Mouse (Mus musculus) forebrain, postnatal 0 days (tissue): ENCODE data around the gene Npcd. TPM values are rescaled to one million over a fixed set of nuclear protein-coding genes. Genes with fewer than 3 reads are reported as not detected.
A peak's percentile ranks its signal among the peaks of the same experiment; 100 is the strongest.

Experiments used
- ATAC-seq: fragments of 200-750 bp; cut with Nextera tagmentation; 2 replicates; pipeline ENCODE4 v1.8.0; 2017; ENCODE audit warnings: mild to moderate bottlenecking, moderate library complexity
- DNase-seq: peaks from one replicate; pipeline ENCODE4 v3.0.0-alpha.2; 2015
- H3K27ac ChIP-seq: fragments of 300-500 bp; sonication (generic); 2 replicates; pipeline ENCODE4 v1.5.1; 2014; ENCODE audit warnings: low read depth, mild to moderate bottlenecking, antibody characterized with exemption, low read length, moderate library complexity, mixed read lengths
- H3K27me3 ChIP-seq: fragments of 300-500 bp; sonication (generic); 2 replicates; pipeline ENCODE4 v1.6.1; 2014; ENCODE audit warnings: mild to moderate bottlenecking, low read length, mixed read lengths; ENCODE audit not compliant: insufficient read depth
- H3K36me3 ChIP-seq: fragments of 300-500 bp; sonication (generic); 2 replicates; pipeline ENCODE4 v1.6.1; 2014; ENCODE audit warnings: mild to moderate bottlenecking, moderate library complexity; ENCODE audit not compliant: insufficient read depth
- H3K4me1 ChIP-seq: fragments of 300-500 bp; sonication (generic); 2 replicates; pipeline ENCODE4 v1.6.1; 2014; ENCODE audit warnings: antibody characterized with exemption; ENCODE audit not compliant: insufficient read depth
- H3K4me2 ChIP-seq: fragments of 300-500 bp; sonication (generic); 2 replicates; pipeline ENCODE4 v1.6.1; 2014; ENCODE audit warnings: low read depth, mild to moderate bottlenecking, moderate library complexity
- H3K4me3 ChIP-seq: fragments of 300-500 bp; sonication (generic); 2 replicates; pipeline ENCODE4 v1.5.1; 2014; ENCODE audit warnings: low read depth, low read length, mixed read lengths
- H3K9ac ChIP-seq: fragments of 300-500 bp; sonication (generic); 2 replicates; pipeline ENCODE4 v1.6.1; 2014; ENCODE audit warnings: mild to moderate bottlenecking
- H3K9me3 ChIP-seq: fragments of 300-500 bp; sonication (generic); 2 replicates; pipeline ENCODE4 v1.6.1; 2016; ENCODE audit warnings: low read length
- CTCF ChIP-seq: sonication (generic); IDR thresholded peaks from 2 replicates; pipeline ENCODE4 v1.5.1; 2016; ENCODE audit warnings: antibody characterized with exemption, control low read depth, low read depth
- WGBS: fragments of 180-500 bp; shearing (Covaris S2); extraction: QIAGEN DNeasy Blood & Tissue Kit; methylation state at CpG from one replicate; pipeline ENCODE4 v1.1.7; 2014; 5-methylcytosine and 5-hydroxymethylcytosine counted together
- polyA plus RNA-seq: library from polyadenylated mRNA; unstranded; fragments of >200 nt; fragmentation: Nextera tagmentation; extraction: Ambion mirVana; gene quantifications from 2 replicates; pipeline ENCODE4 v1.2.1, GENCODE M21; 2015
- total RNA-seq: library from RNA; depleted of rRNA; stranded (reverse); fragments of >200 nt; gene quantifications from 2 replicates; pipeline ENCODE4 v1.2.3, GENCODE M21; 2014

Gene Npcd
- total and polyA plus RNA-seq, 2 experiments from 2014 or later, result 4.0 to 18.6 TPM

DNA sequence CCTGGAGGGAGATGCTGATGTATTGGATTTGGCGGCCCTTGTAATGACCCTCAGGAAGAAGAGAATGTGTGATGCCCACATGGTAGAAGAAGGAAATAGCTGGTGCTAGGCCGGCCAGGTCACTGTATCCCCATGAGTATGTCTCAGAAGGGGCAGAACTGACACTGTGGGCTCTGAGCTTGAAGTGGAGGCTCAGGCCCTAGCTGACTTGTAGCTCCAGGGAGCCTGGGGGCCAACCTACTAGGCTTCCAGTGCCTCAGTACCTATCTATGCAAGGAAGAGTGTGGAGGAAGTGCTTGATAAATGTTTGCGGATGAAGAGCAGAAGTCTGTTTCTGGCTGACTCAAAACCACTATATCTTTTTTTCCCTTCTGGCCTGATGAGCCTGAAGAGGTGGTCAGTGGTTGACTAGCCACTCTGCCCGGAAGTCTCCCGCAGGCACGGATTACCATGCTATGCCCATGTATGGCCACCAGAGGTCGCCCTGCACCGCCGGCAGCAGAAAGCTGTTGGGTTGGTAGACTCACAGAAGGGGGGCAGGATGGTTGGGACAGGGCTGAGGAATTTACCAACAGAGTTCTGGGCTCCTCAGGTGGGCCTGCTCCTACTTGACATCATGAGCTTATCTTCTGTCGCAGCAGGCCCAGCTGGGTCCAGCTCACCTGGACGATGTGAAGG lies 81.2 kb downstream of the Npcd start:
- peak; percentile 100 for TF ChIP-seq CTCF
- Histone ChIP-seq H3K27ac (no peak overlapping the region), H3K4me1 (no peaks in the 10 kb centered on the region), H3K4me3 (no peak overlapping the region), H3K9ac (no peak overlapping the region), H3K27me3 (no peaks in the 10 kb centered on the region), H3K4me2 (no peak overlapping the region), H3K36me3 (no peaks in the 10 kb centered on the region), H3K9me3 (no peaks in the 10 kb centered on the region)
- 22% methylated on average over 11 of the region's 11 CpGs for WGBS
- DNase-seq (peak; percentile 81), ATAC-seq (peak; percentile 70; the same call in 1 of the 2 replicates)

DNA sequence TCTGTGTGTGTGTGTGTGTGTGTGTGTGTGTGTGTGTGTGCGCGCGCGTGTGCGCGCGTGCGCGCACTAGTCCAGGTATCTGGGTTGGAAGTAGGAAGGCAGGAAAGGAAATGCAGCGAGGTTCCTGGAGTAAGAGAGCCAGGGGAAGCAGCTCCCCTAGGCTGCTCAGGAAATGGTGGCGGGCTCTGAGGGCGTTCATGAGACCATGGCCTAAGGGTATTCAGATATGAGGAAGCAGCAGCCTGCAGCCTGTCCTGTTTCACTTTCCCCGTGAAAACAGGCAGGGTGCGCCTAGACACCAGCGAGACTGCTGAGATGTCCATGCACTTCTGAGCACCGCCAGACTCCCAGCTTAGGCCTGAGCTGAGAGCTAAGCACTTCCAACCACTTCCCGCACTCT lies 82.3 kb downstream of the Npcd start:
- 81% methylated on average over 17 of the region's 17 CpGs for WGBS

DNA sequence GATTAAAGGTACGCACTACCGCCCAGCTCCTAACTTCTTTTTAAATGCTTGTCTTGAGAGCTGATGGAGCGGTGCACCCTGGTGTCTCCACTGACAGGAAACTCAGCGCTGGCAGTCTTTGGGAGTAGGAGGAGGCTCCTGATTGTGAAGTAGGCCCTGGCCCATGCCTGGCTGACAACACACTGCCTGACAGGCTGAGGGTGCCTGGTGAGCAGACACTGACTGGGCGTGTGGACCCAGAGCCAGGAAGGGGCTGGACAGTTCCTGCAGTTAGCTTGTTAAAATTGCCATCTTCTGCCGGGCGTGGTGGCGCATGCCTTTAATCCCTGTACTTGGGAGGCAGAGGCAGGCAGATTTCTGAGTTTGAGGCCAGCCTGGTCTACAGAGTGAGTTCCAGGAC lies 83.8 kb downstream of the Npcd start:
- Histone ChIP-seq H3K36me3 (no peaks in the 10 kb centered on the region), H3K4me3 (no peak overlapping the region), H3K27ac (no peak overlapping the region), H3K27me3 (no peaks in the 10 kb centered on the region), H3K9ac (no peak overlapping the region), H3K9me3 (no peaks in the 10 kb centered on the region), H3K4me1 (no peaks in the 10 kb centered on the region), H3K4me2 (no peak overlapping the region)
- no peak for TF ChIP-seq CTCF
- WGBS, result 90% methylated on average over 8 of the region's 8 CpGs
- ATAC-seq, result no peak
- no peak for DNase-seq

More for the DNA sequence above, 82.3 kb downstream of the Npcd start:
- Histone ChIP-seq H3K27ac (no peak overlapping the region), H3K9ac (no peak overlapping the region), H3K36me3 (no peaks in the 10 kb centered on the region), H3K4me3 (no peak overlapping the region), H3K4me2 (no peak overlapping the region), H3K4me1 (no peaks in the 10 kb centered on the region), H3K9me3 (no peaks in the 10 kb centered on the region), H3K27me3 (no peaks in the 10 kb centered on the region)
- TF ChIP-seq CTCF, result no peak
- ATAC-seq, result no peak
- DNase-seq, result no peak

DNA sequence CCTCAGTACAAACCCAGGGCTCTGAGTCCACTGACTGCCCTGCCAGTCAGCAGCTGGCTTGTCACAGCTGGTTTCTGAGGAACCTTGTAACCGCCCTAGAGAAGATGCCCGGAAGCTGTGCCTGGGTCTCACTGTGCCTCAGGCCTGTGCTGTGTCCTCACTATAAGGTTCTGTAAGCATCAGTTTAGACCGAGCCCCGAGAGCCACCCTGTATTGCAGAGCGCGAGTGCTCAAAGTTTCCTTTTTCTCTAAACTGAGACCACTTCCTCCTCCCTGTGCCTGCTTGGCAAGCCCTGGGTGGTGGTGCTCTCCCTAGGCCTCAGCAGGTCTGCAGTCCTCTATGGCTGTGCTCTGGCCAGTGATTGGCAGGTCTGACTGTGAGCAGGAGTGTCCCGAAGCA lies 84.9 kb downstream of the Npcd start:
- Histone ChIP-seq H3K27ac (no peak overlapping the region), H3K4me3 (no peak overlapping the region), H3K4me2 (no peak overlapping the region), H3K36me3 (no peaks in the 10 kb centered on the region), H3K27me3 (no peaks in the 10 kb centered on the region), H3K9ac (no peak overlapping the region), H3K9me3 (no peaks in the 10 kb centered on the region), H3K4me1 (no peaks in the 10 kb centered on the region)
- 93% methylated on average over 7 of the region's 7 CpGs for WGBS
- no peak for TF ChIP-seq CTCF
- ATAC-seq, result no peak
- no peak for DNase-seq

DNA sequence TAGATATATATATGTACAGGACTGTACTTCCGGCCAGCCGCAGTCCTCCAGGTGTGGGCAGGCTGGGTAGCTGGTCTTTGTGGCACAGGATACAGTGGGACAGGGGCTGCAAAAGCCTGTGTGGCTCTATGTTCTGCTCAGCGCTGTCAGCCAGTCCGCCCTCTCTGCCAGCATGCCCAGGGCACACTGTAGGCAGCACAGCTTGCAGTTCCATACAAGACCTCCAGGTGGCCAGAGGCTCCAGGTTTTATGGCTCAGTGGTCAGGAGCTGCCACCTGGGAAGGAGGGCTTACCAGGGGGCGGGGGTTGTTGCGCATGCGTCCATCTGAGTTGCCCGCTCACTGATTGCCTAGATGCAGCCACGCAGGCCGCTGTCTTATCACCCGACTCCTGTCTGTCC lies 86.0 kb downstream of the Npcd start:
- Histone ChIP-seq H3K9ac (no peak overlapping the region), H3K36me3 (no peaks in the 10 kb centered on the region), H3K4me2 (no peak overlapping the region), H3K27ac (no peak overlapping the region), H3K9me3 (no peaks in the 10 kb centered on the region), H3K4me3 (no peak overlapping the region), H3K27me3 (no peaks in the 10 kb centered on the region), H3K4me1 (0 out of 2 replicates have a peak, but pooled peaks cover under 1% of the 10 kb centered on the region)
- 54% methylated on average over 11 of the region's 11 CpGs for WGBS
- ATAC-seq, result peak; percentile 53
- TF ChIP-seq CTCF, result peak; percentile 69
- peak; percentile 48 for DNase-seq

DNA sequence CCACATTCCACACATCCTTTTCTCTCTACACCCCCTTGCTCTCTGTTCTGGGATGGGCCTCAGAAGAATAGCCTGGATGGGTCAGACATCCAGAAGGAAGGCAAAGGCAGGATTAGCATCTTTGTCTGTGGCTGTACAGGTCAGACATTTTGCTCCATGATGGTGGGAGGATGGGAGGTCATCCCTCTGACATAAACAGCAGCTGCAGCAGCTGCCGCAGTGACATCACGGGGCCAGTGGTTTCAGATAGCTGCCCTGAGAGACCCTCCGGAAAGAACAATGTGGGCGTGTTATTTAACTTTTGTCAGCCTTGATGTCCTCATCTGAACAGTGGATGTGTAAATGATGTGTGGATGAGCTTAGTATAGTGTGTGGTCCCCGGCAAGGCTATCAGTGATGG lies 88.2 kb downstream of the Npcd start:
- ATAC-seq (no peak), DNase-seq (no peak)
- Histone ChIP-seq H3K4me2 (no peak overlapping the region), H3K4me3 (no peak overlapping the region), H3K9me3 (no peaks in the 10 kb centered on the region), H3K9ac (no peak overlapping the region), H3K27me3 (no peaks in the 10 kb centered on the region), H3K27ac (no peak overlapping the region), H3K36me3 (no peaks in the 10 kb centered on the region), H3K4me1 (peaks cover 6% of the 10 kb centered on the region; the same call in 1 of the 2 replicates)
- WGBS, result 94% methylated on average over 5 of the region's 5 CpGs
- TF ChIP-seq CTCF, result no peak

DNA sequence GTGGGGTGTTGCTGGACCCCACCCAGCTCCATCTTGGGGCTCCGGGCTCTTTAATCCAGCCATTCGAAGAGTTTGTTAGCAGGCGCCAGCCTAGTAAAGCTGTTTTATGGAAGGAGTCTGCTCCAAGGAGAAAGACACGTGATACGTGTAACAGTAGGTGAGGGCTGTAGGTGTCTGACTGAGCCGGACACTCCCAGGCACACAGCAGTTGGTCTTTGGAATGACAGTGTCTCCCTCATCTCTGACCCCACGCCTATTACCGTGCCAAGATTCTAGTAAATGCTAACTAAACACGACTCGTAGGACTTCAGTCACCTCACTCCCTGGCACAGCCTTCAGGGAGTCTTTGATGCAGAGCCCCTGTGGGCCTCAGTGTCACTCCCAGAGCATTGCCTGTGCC lies 88.7 kb downstream of the Npcd start:
- no peaks in the 10 kb centered on the region for H3K27me3 ChIP-seq
- peaks cover 11% of the 10 kb centered on the region; the same call in 1 of the 2 replicates for H3K4me1 ChIP-seq
- ATAC-seq, result no peak
- no peak overlapping the region for H3K4me2 ChIP-seq
- H3K27ac ChIP-seq, result no peak overlapping the region
- 84% methylated on average over 10 of the region's 10 CpGs for WGBS
- H3K4me3 ChIP-seq, result no peak overlapping the region
- no peak for DNase-seq
- H3K36me3 ChIP-seq, result no peaks in the 10 kb centered on the region
- no peak overlapping the region for H3K9ac ChIP-seq
- no peaks in the 10 kb centered on the region for H3K9me3 ChIP-seq
- TF ChIP-seq CTCF, result no peak
